Mouse (Mus musculus): ENCODE data around the gene Gon7.

Gene Gon7

GRCm38 (mm10) chr12:102757689-102758402 is at the start of gene Gon7, which contains the start of the genes Gm28051 and Ubr7:
Gene Gon7 (minus strand): TSS chr12:102757803.
Gene Gm28051 (minus strand): TSS chr12:102757765.
Gene Ubr7 (plus strand): TSS chr12:102757967.
- DNase-seq (ENCODE audit: low read depth, low spot score): peak; percentile 96

GRCm38 (mm10) chr12:102799528-102799927 is 41.9 kb upstream of the Gon7 start:
- no peak for DNase-seq (ENCODE audit: low read depth, low spot score)

- DNase-seq (ENCODE audit: low read depth, low spot score): no peak
These were observed 30.3 kb upstream of the Gon7 start for GRCm38 (mm10) chr12:102787927-102788326.

GRCm38 (mm10) chr12:102785593-102785985 is 28.0 kb upstream of the Gon7 start:
- DNase-seq (ENCODE audit: low read depth, low spot score): no peak

- DNase-seq (ENCODE audit: low read depth, low spot score): no peak
These were observed 27.4 kb upstream of the Gon7 start for GRCm38 (mm10) chr12:102784899-102785592.

GRCm38 (mm10) chr12:102782841-102783240 is 25.2 kb upstream of the Gon7 start:
- no peak for DNase-seq (ENCODE audit: low read depth, low spot score)

- no peak for DNase-seq (ENCODE audit: low read depth, low spot score)
These were observed 21.8 kb upstream of the Gon7 start for GRCm38 (mm10) chr12:102779452-102779851.

GRCm38 (mm10) chr12:102778151-102778550 is 20.5 kb upstream of the Gon7 start:
- no peak for DNase-seq (ENCODE audit: low read depth, low spot score)

GRCm38 (mm10) chr12:102776035-102776434 is 18.4 kb upstream of the Gon7 start:
- DNase-seq (ENCODE audit: low read depth, low spot score): no peak

GRCm38 (mm10) chr12:102772676-102773075 is 15.1 kb upstream of the Gon7 start:
- no peak for DNase-seq (ENCODE audit: low read depth, low spot score)

- no peak for DNase-seq (ENCODE audit: low read depth, low spot score)
These were observed 14.0 kb upstream of the Gon7 start for GRCm38 (mm10) chr12:102771601-102772000.

GRCm38 (mm10) chr12:102769000-102769399 is 11.4 kb upstream of the Gon7 start:
- no peak for DNase-seq (ENCODE audit: low read depth, low spot score)

- DNase-seq (ENCODE audit: low read depth, low spot score): no peak
These were observed 6.1 kb upstream of the Gon7 start for GRCm38 (mm10) chr12:102763696-102764095.

GRCm38 (mm10) chr12:102761668-102762067 is 4.1 kb upstream of the Gon7 start:
- no peak for DNase-seq (ENCODE audit: low read depth, low spot score)

GRCm38 (mm10) chr12:102758936-102759335 is 1.3 kb upstream of the Gon7 start:
- DNase-seq (ENCODE audit: low read depth, low spot score): no peak

- no peak for DNase-seq (ENCODE audit: low read depth, low spot score)
These were observed 777 bp upstream of the Gon7 start, which contains the start of gene Gm20604 for GRCm38 (mm10) chr12:102758403-102758756. Gene Gm20604 (minus strand): TSS chr12:102758672.

GRCm38 (mm10) chr12:102757055-102757688 is 431 bp downstream of the Gon7 start:
- no peak for DNase-seq (ENCODE audit: low read depth, low spot score)

GRCm38 (mm10) chr12:102756304-102756703 is 1.3 kb downstream of the Gon7 start:
- peak; percentile 49 for DNase-seq (ENCODE audit: low read depth, low spot score)

GRCm38 (mm10) chr12:102748256-102748655 is 9.3 kb downstream of the Gon7 start:
- DNase-seq (ENCODE audit: low read depth, low spot score): no peak

GRCm38 (mm10) chr12:102744839-102745238 is 12.8 kb downstream of the Gon7 start:
- no peak for DNase-seq (ENCODE audit: low read depth, low spot score)

- DNase-seq (ENCODE audit: low read depth, low spot score): peak; percentile 81
These were observed 13.7 kb downstream of the Gon7 start, which contains the start of the genes Moap1 and Tmem251 for GRCm38 (mm10) chr12:102743589-102744574. Gene Moap1 (minus strand): TSS chr12:102743661. Gene Tmem251 (plus strand): TSS chr12:102743762.
